Mouse (Mus musculus) olfactory bulb, adult 2 months (tissue): Measurements from ENCODE around the gene Zfp324. TPM values are rescaled to one million over a fixed set of nuclear protein-coding genes. Genes with fewer than 3 reads are reported as not detected.
"Not testable (repeated sequence)": the region's sequence is repeated elsewhere in the genome, so short reads cannot be mapped to it uniquely, and the experiment has no call there.

ENCODE experiments used
- H3K27ac ChIP-seq: fragments of 200-500 bp; 2 replicates; pipeline ENCODE4 v1.5.1; 2012; ENCODE audit warnings: low read depth, low read length; ENCODE audit not compliant: insufficient read depth
- H3K4me1 ChIP-seq: fragments of 200-500 bp; 2 replicates; pipeline ENCODE4 v1.6.1; 2012; ENCODE audit warnings: low read length; ENCODE audit not compliant: control insufficient read depth, insufficient read depth
- H3K4me3 ChIP-seq: fragments of 200-500 bp; 2 replicates; pipeline ENCODE4 v1.5.1; 2012; ENCODE audit warnings: mild to moderate bottlenecking, low read depth, low read length, moderate library complexity; ENCODE audit not compliant: insufficient read depth
- CTCF ChIP-seq: fragments of 200-500 bp; IDR thresholded peaks from 2 replicates; pipeline ENCODE4 v1.5.1; 2012; ENCODE audit warnings: low read depth, mild to moderate bottlenecking, low read length, moderate library complexity; ENCODE audit not compliant: insufficient read depth
- POLR2A ChIP-seq: fragments of 200-500 bp; IDR thresholded peaks from 2 replicates; pipeline ENCODE4 v1.6.1; 2012; ENCODE audit warnings: mild to moderate bottlenecking, low read depth, low read length, moderate library complexity; ENCODE audit not compliant: insufficient read depth
- WGBS: fragments of 180-500 bp; shearing (Covaris S2); methylation state at CpG from one replicate; pipeline ENCODE4 v1.1.7; 2018; 5-methylcytosine and 5-hydroxymethylcytosine counted together
- polyA plus RNA-seq: library from polyadenylated mRNA; stranded (reverse); fragments of >200 nt; gene quantifications from 2 replicates; pipeline ENCODE4 v1.2.4, GENCODE M21; 2012; ENCODE audit warnings: low replicate concordance; ENCODE audit not compliant: missing spikeins, insufficient read depth, insufficient read length

Gene Zfp324
- polyA plus RNA-seq, result not detected in 2 replicates

GRCm38 (mm10) chr7:12965678-12966091 lies at the start of gene Zfp324:
Zfp324 (plus strand) TSS chr7:12965838.
- peak within 1 kb of the TSS; percentile 59 for H3K27ac ChIP-seq
- under 1% methylated on average over 23 of the region's 23 CpGs for WGBS
- TF ChIP-seq POLR2A (peak; percentile 39), CTCF (peak; percentile 9; the same call in 1 of the 2 replicates)
- H3K4me1 ChIP-seq, result peaks cover 4% of the 10 kb centered on the region; the same call in 1 of the 2 replicates
- H3K4me3 ChIP-seq, result peak within 1 kb of the TSS; percentile 70

GRCm38 (mm10) chr7:12920495-12920894 lies 45.1 kb upstream of the Zfp324 start:
- not testable (repeated sequence) for H3K27ac ChIP-seq, H3K4me1 ChIP-seq, H3K4me3 ChIP-seq
- WGBS, result 87% methylated on average over 7 of the region's 8 CpGs

GRCm38 (mm10) chr7:12921318-12921704 lies 44.3 kb upstream of the Zfp324 start:
- H3K4me1 ChIP-seq, result peaks cover 2% of the 10 kb centered on the region; the same call in 1 of the 2 replicates
- 0% methylated on average over 3 of the region's 3 CpGs for WGBS
- TF ChIP-seq CTCF, result no peak
- TF ChIP-seq POLR2A, result no peak
- peak overlapping the region; percentile 93 for H3K27ac ChIP-seq
- peak overlapping the region; percentile 74 for H3K4me3 ChIP-seq

- TF ChIP-seq CTCF (peak; percentile 52; the same call in 1 of the 2 replicates), POLR2A (peak; percentile 66)
- Histone ChIP-seq H3K4me3 (peak within 1 kb of the TSS; percentile 74), H3K4me1 (peaks cover 2% of the 10 kb centered on the region; the same call in 1 of the 2 replicates), H3K27ac (peak within 1 kb of the TSS; percentile 93)
- WGBS, result under 1% methylated on average over 55 of the region's 55 CpGs
Measured at GRCm38 (mm10) chr7:12921705-12922465, 43.8 kb upstream of the Zfp324 start, which contains the start of gene Rps5. Rps5 (plus strand) TSS chr7:12922290.

GRCm38 (mm10) chr7:12922729-12923128 lies 42.9 kb upstream of the Zfp324 start:
- TF ChIP-seq POLR2A (no peak), CTCF (no peak)
- Histone ChIP-seq H3K27ac (no peak overlapping the region), H3K4me1 (peaks cover 3% of the 10 kb centered on the region; the same call in 1 of the 2 replicates), H3K4me3 (peak overlapping the region; percentile 63)
- WGBS, result 2% methylated on average over 8 of the region's 8 CpGs

GRCm38 (mm10) chr7:12926316-12926715 lies 39.3 kb upstream of the Zfp324 start:
- WGBS, result 82% methylated on average over 7 of the region's 7 CpGs
- TF ChIP-seq POLR2A (no peak), CTCF (no peak)
- no peak overlapping the region for H3K4me3 ChIP-seq
- H3K4me1 ChIP-seq, result peaks cover 12% of the 10 kb centered on the region
- no peak overlapping the region for H3K27ac ChIP-seq

GRCm38 (mm10) chr7:12927191-12927680 lies 38.4 kb upstream of the Zfp324 start, which contains the start of gene Rnf225:
Rnf225 (plus strand) TSS chr7:12927416.
- Histone ChIP-seq H3K4me1 (peaks cover 12% of the 10 kb centered on the region), H3K4me3 (peak within 1 kb of the TSS; percentile 18), H3K27ac (no peak within 1 kb of the TSS)
- WGBS, result 43% methylated on average over 8 of the region's 8 CpGs
- TF ChIP-seq CTCF, result no peak
- TF ChIP-seq POLR2A, result no peak

GRCm38 (mm10) chr7:12927693-12928589 lies 37.7 kb upstream of the Zfp324 start:
- TF ChIP-seq POLR2A (no peak), CTCF (peak; percentile 14; the same call in 1 of the 2 replicates)

More at GRCm38 (mm10) chr7:12927693-12928589, 37.7 kb upstream of the Zfp324 start:
- Histone ChIP-seq H3K27ac (no peak overlapping the region), H3K4me1 (peaks cover 10% of the 10 kb centered on the region; the same call in 1 of the 2 replicates), H3K4me3 (peak overlapping the region; percentile 18)
- WGBS, result 9% methylated on average over 65 of the region's 65 CpGs
